Mouse (Mus musculus): Measurements from ENCODE around the gene Gm20517. TPM values are rescaled to one million over a fixed set of nuclear protein-coding genes. Genes with fewer than 3 reads are reported as not detected.
A peak's percentile ranks its signal among the peaks of the same experiment; 100 is the strongest.

Gm20517 gene
- polyA plus RNA-seq, 2 experiments, result 0.86 TPM

GRCm38 (mm10) chr17:47593215-47593853, 18.1 kb upstream of the Gm20517 start:
- no peaks in the 10 kb centered on the region for H3K9me3 ChIP-seq (ENCODE audit: control insufficient read depth, low read length)
- DNase-seq (ENCODE audit: low read depth in 3 of 3, low spot score in 3 of 3) (peak; percentile 92 to 95 (median 94)), ATAC-seq (ENCODE audit: insufficient read depth) (peak; percentile 68)
- H3K4me3 ChIP-seq (ENCODE audit: insufficient read depth in 1 of 2, low read depth in 2 of 2, low read length in 2 of 2), result peak overlapping the region; percentile 72 to 93
- peaks cover 41 to 48% of the 10 kb centered on the region in 2 experiments for H3K4me1 ChIP-seq (replicated peaks; ENCODE audit: control insufficient read depth in 2 of 2, insufficient read depth in 2 of 2, low read length in 1 of 2)
- no peaks in the 10 kb centered on the region for H3K27me3 ChIP-seq (ENCODE audit: control insufficient read depth, insufficient read depth, low read length)
- H3K36me3 ChIP-seq (replicated peaks; ENCODE audit: control insufficient read depth, insufficient read depth, low read depth), result peaks cover 27% of the 10 kb centered on the region
- WGBS (ENCODE audit: insufficient replicate concordance), result under 1% methylated on average over 61 of the region's 63 CpGs
- H3K4me2 ChIP-seq (ENCODE audit: low read depth), result peak overlapping the region; percentile 92
- H3K9ac ChIP-seq (replicated peaks), result peak overlapping the region; percentile 98
- H3K27ac ChIP-seq, result peak overlapping the region; percentile 93
- TF ChIP-seq EP300 (IDR thresholded peaks at IDR 0.05; ENCODE audit: low read depth) (no peak), CTCF (IDR thresholded peaks at IDR 0.05; ENCODE audit: low read depth) (peak; percentile 19; the same call in 1 of the 2 replicates)

- under 1% methylated on average over 13 of the region's 13 CpGs for WGBS (ENCODE audit: insufficient replicate concordance)
- ATAC-seq (ENCODE audit: insufficient read depth) (no peak), DNase-seq (ENCODE audit: low read depth in 3 of 3, low spot score in 3 of 3) (no peak)
- Histone ChIP-seq H3K27me3 (ENCODE audit: control insufficient read depth, insufficient read depth, low read length) (no peaks in the 10 kb centered on the region), H3K9me3 (ENCODE audit: control insufficient read depth, low read length) (no peaks in the 10 kb centered on the region), H3K36me3 (replicated peaks; ENCODE audit: control insufficient read depth, insufficient read depth, low read depth) (peaks cover 32% of the 10 kb centered on the region), H3K4me2 (ENCODE audit: low read depth) (peak overlapping the region; percentile 92), H3K27ac (peak overlapping the region; percentile 93), H3K4me1 (replicated peaks; ENCODE audit: control insufficient read depth in 2 of 2, insufficient read depth in 2 of 2, low read length in 1 of 2) (peaks cover 45 to 53% of the 10 kb centered on the region in 2 experiments), H3K9ac (replicated peaks) (peak overlapping the region; percentile 98), H3K4me3 (ENCODE audit: insufficient read depth in 1 of 2, low read depth in 2 of 2, low read length in 2 of 2) (peak overlapping the region; percentile 72 to 93)
- TF ChIP-seq EP300 (IDR thresholded peaks at IDR 0.05; ENCODE audit: low read depth), result no peak
- TF ChIP-seq CTCF (IDR thresholded peaks at IDR 0.05; ENCODE audit: low read depth), result no peak
Measured at GRCm38 (mm10) chr17:47593854-47594182, 17.6 kb upstream of the Gm20517 start.

- no peak for TF ChIP-seq EP300 (IDR thresholded peaks at IDR 0.05; ENCODE audit: low read depth)
- no peak for TF ChIP-seq CTCF (IDR thresholded peaks at IDR 0.05; ENCODE audit: low read depth)
- peaks cover 48 to 57% of the 10 kb centered on the region in 2 experiments for H3K4me1 ChIP-seq (replicated peaks; ENCODE audit: control insufficient read depth in 2 of 2, insufficient read depth in 2 of 2, low read length in 1 of 2)
Measured at GRCm38 (mm10) chr17:47594183-47594968, 17.0 kb upstream of the Gm20517 start.

GRCm38 (mm10) chr17:47594969-47595247, 16.5 kb upstream of the Gm20517 start:
- H3K27me3 ChIP-seq (ENCODE audit: control insufficient read depth, insufficient read depth, low read length), result no peaks in the 10 kb centered on the region
- 1% methylated on average over 7 of the region's 9 CpGs for WGBS (ENCODE audit: insufficient replicate concordance)
- peak overlapping the region; percentile 98 for H3K9ac ChIP-seq (replicated peaks)
- no peaks in the 10 kb centered on the region for H3K9me3 ChIP-seq (ENCODE audit: control insufficient read depth, low read length)
- H3K36me3 ChIP-seq (replicated peaks; ENCODE audit: control insufficient read depth, insufficient read depth, low read depth), result peaks cover 43% of the 10 kb centered on the region
- ATAC-seq (ENCODE audit: insufficient read depth) (no peak), DNase-seq (ENCODE audit: low read depth in 3 of 3, low spot score in 3 of 3) (no peak)
- H3K27ac ChIP-seq, result peak overlapping the region; percentile 93
- H3K4me1 ChIP-seq (replicated peaks; ENCODE audit: control insufficient read depth in 2 of 2, insufficient read depth in 2 of 2, low read length in 1 of 2), result peaks cover 48 to 61% of the 10 kb centered on the region in 2 experiments
- peak overlapping the region; percentile 92 for H3K4me2 ChIP-seq (ENCODE audit: low read depth)
- no peak for TF ChIP-seq CTCF (IDR thresholded peaks at IDR 0.05; ENCODE audit: low read depth)
- no peak for TF ChIP-seq EP300 (IDR thresholded peaks at IDR 0.05; ENCODE audit: low read depth)
- H3K4me3 ChIP-seq (ENCODE audit: insufficient read depth in 1 of 2, low read depth in 2 of 2, low read length in 2 of 2), result peak overlapping the region; percentile 72 to 93

More at GRCm38 (mm10) chr17:47594183-47594968, 17.0 kb upstream of the Gm20517 start:
- peaks cover 38% of the 10 kb centered on the region for H3K36me3 ChIP-seq (replicated peaks; ENCODE audit: control insufficient read depth, insufficient read depth, low read depth)
- peak overlapping the region; percentile 93 for H3K27ac ChIP-seq
- H3K4me2 ChIP-seq (ENCODE audit: low read depth), result peak overlapping the region; percentile 92
- ATAC-seq (ENCODE audit: insufficient read depth) (peak; percentile 5; the same call in 1 of the 2 replicates), DNase-seq (ENCODE audit: low read depth in 3 of 3, low spot score in 3 of 3) (peak in 1 of 3 experiments; percentile 40)
- H3K4me3 ChIP-seq (ENCODE audit: insufficient read depth in 1 of 2, low read depth in 2 of 2, low read length in 2 of 2), result peak overlapping the region; percentile 72 to 93
- under 1% methylated on average over 41 of the region's 43 CpGs for WGBS (ENCODE audit: insufficient replicate concordance)
- peak overlapping the region; percentile 98 for H3K9ac ChIP-seq (replicated peaks)
- no peaks in the 10 kb centered on the region for H3K9me3 ChIP-seq (ENCODE audit: control insufficient read depth, low read length)
- no peaks in the 10 kb centered on the region for H3K27me3 ChIP-seq (ENCODE audit: control insufficient read depth, insufficient read depth, low read length)

Data from liver, embryonic 14.5 days (tissue).